Mouse (Mus musculus) embryonic facial prominence, embryonic 14.5 days (tissue): Measurements from ENCODE around the gene Ube2m. TPM values are rescaled to one million over a fixed set of nuclear protein-coding genes. Genes with fewer than 3 reads are reported as not detected.

Experiments
- ATAC-seq: fragments of 200-750 bp; cut with Nextera tagmentation; 2 replicates; pipeline ENCODE4 v1.8.0; 2017; ENCODE audit warnings: low read depth, moderate number of reproducible peaks, moderate TSS enrichment
- DNase-seq: peaks from one replicate; pipeline ENCODE4 v3.0.0-alpha.2; 2015; ENCODE audit warnings: low spot score
- H3K27ac ChIP-seq: fragments of 300-500 bp; sonication (generic); replicated peaks from 2 replicates; pipeline ENCODE4 v1.5.1; 2014; ENCODE audit warnings: low read depth, mild to moderate bottlenecking, low read length, moderate library complexity
- H3K27me3 ChIP-seq: fragments of 300-500 bp; sonication (generic); replicated peaks from 2 replicates; pipeline ENCODE4 v1.6.1; 2014; ENCODE audit warnings: low read length; ENCODE audit not compliant: control insufficient read depth, insufficient read depth
- H3K36me3 ChIP-seq: fragments of 300-500 bp; sonication (generic); 2 replicates; pipeline ENCODE4 v1.6.1; 2014; ENCODE audit warnings: low read length, mixed read lengths; ENCODE audit not compliant: control insufficient read depth, insufficient read depth
- H3K4me1 ChIP-seq: fragments of 300-500 bp; sonication (generic); 2 replicates; pipeline ENCODE4 v1.6.1; 2014; ENCODE audit warnings: antibody characterized with exemption, low read length; ENCODE audit not compliant: control insufficient read depth, insufficient read depth
- H3K4me2 ChIP-seq: fragments of 300-500 bp; sonication (generic); 2 replicates; pipeline ENCODE4 v1.6.1; 2014; ENCODE audit warnings: low read depth, mild to moderate bottlenecking, low read length, moderate library complexity, mixed read lengths
- H3K4me3 ChIP-seq: fragments of 300-500 bp; sonication (generic); 2 replicates; pipeline ENCODE4 v1.5.1; 2014; ENCODE audit warnings: low read depth, mild to moderate bottlenecking, low read length
- H3K9ac ChIP-seq: fragments of 300-500 bp; sonication (generic); 2 replicates; pipeline ENCODE4 v1.6.1; 2014; ENCODE audit warnings: low read depth, mild to moderate bottlenecking, low read length, moderate library complexity, mixed read lengths
- H3K9me3 ChIP-seq: fragments of 300-500 bp; sonication (generic); 2 replicates; pipeline ENCODE4 v1.6.1; 2016; ENCODE audit warnings: low read length; ENCODE audit not compliant: control insufficient read depth
- WGBS: fragments of 180-500 bp; shearing (Covaris S2); extraction: QIAGEN DNeasy Blood & Tissue Kit; methylation state at CpG from one replicate; pipeline ENCODE4 v1.1.7; 2014; 5-methylcytosine and 5-hydroxymethylcytosine counted together
- polyA plus RNA-seq: library from polyadenylated mRNA; unstranded; fragments of >200 nt; fragmentation: Nextera tagmentation; extraction: Ambion mirVana; gene quantifications from 2 replicates; pipeline ENCODE4 v1.2.1, GENCODE M21; 2014

The Ube2m gene
- polyA plus RNA-seq, 1 experiment from 2014 or later = 147 TPM

- no peak overlapping the region for H3K4me3 ChIP-seq
- WGBS = 90% methylated on average over 13 of the region's 13 CpGs
- no peak for ATAC-seq
- H3K27me3 ChIP-seq = no peaks in the 10 kb centered on the region
- no peak overlapping the region for H3K9ac ChIP-seq
- DNase-seq = no peak
- H3K4me2 ChIP-seq = no peak overlapping the region
- H3K27ac ChIP-seq = no peak overlapping the region
- H3K9me3 ChIP-seq = no peaks in the 10 kb centered on the region
- H3K36me3 ChIP-seq = no peaks in the 10 kb centered on the region
- H3K4me1 ChIP-seq = peaks cover 4% of the 10 kb centered on the region; the same call in 1 of the 2 replicates
These were observed 14.9 kb upstream of the Ube2m start for GRCm38 (mm10) chr7:13053001-13053400.

GRCm38 (mm10) chr7:13046084-13046483, 8.0 kb upstream of the Ube2m start:
- H3K27ac ChIP-seq = no peak overlapping the region
- peaks cover 45% of the 10 kb centered on the region for H3K27me3 ChIP-seq
- no peaks in the 10 kb centered on the region for H3K9me3 ChIP-seq
- H3K36me3 ChIP-seq = no peaks in the 10 kb centered on the region
- ATAC-seq (no peak; the same call in 1 of the 2 replicates), DNase-seq (peak; percentile 82)
- H3K4me2 ChIP-seq = no peak overlapping the region
- H3K9ac ChIP-seq = no peak overlapping the region
- no peak overlapping the region for H3K4me3 ChIP-seq
- 10% methylated on average over 2 of the region's 2 CpGs for WGBS
- peaks cover 7% of the 10 kb centered on the region for H3K4me1 ChIP-seq

DNA sequence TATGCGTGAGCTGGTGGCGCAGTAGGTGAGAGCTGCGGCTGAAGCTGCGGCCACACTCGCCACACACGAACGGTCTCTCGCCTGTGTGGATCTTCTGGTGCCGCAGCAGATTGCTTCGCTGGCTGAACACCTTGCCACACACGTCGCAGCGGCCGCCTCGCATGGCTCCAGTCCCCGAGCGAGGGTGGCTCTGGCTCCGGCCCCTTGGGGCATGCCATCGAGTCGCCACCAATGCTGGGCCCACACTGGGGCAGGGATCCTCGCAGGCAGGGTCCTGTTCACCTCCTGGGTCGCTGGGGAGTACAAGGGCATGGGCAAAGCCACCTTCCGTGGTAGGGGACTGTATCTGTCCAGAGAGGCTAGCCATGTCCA, 6.2 kb upstream of the Ube2m start:
- no peak overlapping the region for H3K27ac ChIP-seq
- H3K9me3 ChIP-seq = no peaks in the 10 kb centered on the region
- peaks cover 46% of the 10 kb centered on the region for H3K27me3 ChIP-seq
- ATAC-seq = 0 out of 2 replicates have a peak, but pooled peaks have one; percentile 2
- WGBS = 2% methylated on average over 14 of the region's 23 CpGs
- H3K4me3 ChIP-seq = peak overlapping the region; percentile 43
- DNase-seq = no peak
- peak overlapping the region; percentile 65 for H3K9ac ChIP-seq
- H3K4me1 ChIP-seq = peaks cover 8% of the 10 kb centered on the region
- H3K36me3 ChIP-seq = no peaks in the 10 kb centered on the region
- peak overlapping the region; percentile 81 for H3K4me2 ChIP-seq

- Histone ChIP-seq H3K27me3 (peaks cover 46% of the 10 kb centered on the region), H3K9me3 (no peaks in the 10 kb centered on the region), H3K4me2 (peak overlapping the region; percentile 81), H3K4me3 (peak overlapping the region; percentile 43), H3K9ac (peak overlapping the region; percentile 65), H3K36me3 (no peaks in the 10 kb centered on the region), H3K27ac (no peak overlapping the region), H3K4me1 (peaks cover 14% of the 10 kb centered on the region)
- DNase-seq (no peak), ATAC-seq (peak; percentile 47)
- WGBS = 9% methylated on average over 57 of the region's 88 CpGs
These were observed 5.6 kb upstream of the Ube2m start for GRCm38 (mm10) chr7:13043445-13044253.

GRCm38 (mm10) chr7:13043120-13043444, 5.0 kb upstream of the Ube2m start:
- Histone ChIP-seq H3K27me3 (peaks cover 46% of the 10 kb centered on the region), H3K9me3 (no peaks in the 10 kb centered on the region), H3K4me1 (peaks cover 15% of the 10 kb centered on the region), H3K4me3 (peak overlapping the region; percentile 43), H3K27ac (no peak overlapping the region), H3K36me3 (no peaks in the 10 kb centered on the region), H3K9ac (no peak overlapping the region), H3K4me2 (peak overlapping the region; percentile 81)
- WGBS = 33% methylated on average over 16 of the region's 16 CpGs
- ATAC-seq (no peak), DNase-seq (no peak)

DNA sequence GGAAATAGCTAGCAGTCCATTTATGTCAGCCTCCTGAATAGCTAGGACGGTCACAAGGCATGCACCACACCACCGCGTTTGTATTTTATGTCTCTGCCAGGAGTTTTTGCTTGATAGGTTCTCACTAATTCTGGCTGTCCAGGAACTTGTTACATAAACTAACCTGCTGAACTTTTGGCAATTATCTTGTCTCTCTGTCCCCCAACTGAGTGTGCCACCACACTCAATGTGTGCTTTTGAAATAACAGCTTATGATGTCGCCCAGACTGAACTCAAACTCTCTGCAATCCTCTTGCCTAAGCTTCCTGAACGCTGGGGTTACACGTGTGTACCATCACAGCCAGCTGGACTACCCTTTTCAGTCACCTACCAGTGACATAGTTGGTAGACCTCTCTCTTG, 4.4 kb upstream of the Ube2m start:
- Histone ChIP-seq H3K4me1 (peaks cover 15% of the 10 kb centered on the region), H3K27me3 (peaks cover 46% of the 10 kb centered on the region), H3K9ac (no peak overlapping the region), H3K9me3 (no peaks in the 10 kb centered on the region), H3K4me2 (no peak overlapping the region), H3K27ac (no peak overlapping the region), H3K36me3 (no peaks in the 10 kb centered on the region), H3K4me3 (no peak overlapping the region)
- ATAC-seq (no peak), DNase-seq (no peak)
- WGBS = 79% methylated on average over 6 of the region's 6 CpGs

GRCm38 (mm10) chr7:13041256-13041655, 3.2 kb upstream of the Ube2m start:
- ATAC-seq (no peak), DNase-seq (no peak)
- 89% methylated on average over 1 of the region's 1 CpGs for WGBS
- H3K4me3 ChIP-seq = no peak overlapping the region
- H3K4me2 ChIP-seq = no peak overlapping the region
- H3K9me3 ChIP-seq = no peaks in the 10 kb centered on the region
- H3K9ac ChIP-seq = no peak overlapping the region
- H3K4me1 ChIP-seq = peaks cover 23% of the 10 kb centered on the region
- peaks cover 46% of the 10 kb centered on the region for H3K27me3 ChIP-seq
- peaks cover 3% of the 10 kb centered on the region for H3K36me3 ChIP-seq
- H3K27ac ChIP-seq = no peak overlapping the region

- peaks cover 29% of the 10 kb centered on the region for H3K27me3 ChIP-seq
- ATAC-seq = no peak
- H3K27ac ChIP-seq = no peak overlapping the region
- peak overlapping the region; percentile 98 for H3K9ac ChIP-seq
- peak overlapping the region; percentile 90 for H3K4me2 ChIP-seq
- H3K4me1 ChIP-seq = peaks cover 23% of the 10 kb centered on the region
- no peak overlapping the region; the same call in 1 of the 2 replicates for H3K4me3 ChIP-seq
- 83% methylated on average over 1 of the region's 1 CpGs for WGBS
- H3K9me3 ChIP-seq = no peaks in the 10 kb centered on the region
- peaks cover 17% of the 10 kb centered on the region for H3K36me3 ChIP-seq
- DNase-seq = no peak
These were observed 1.1 kb upstream of the Ube2m start for GRCm38 (mm10) chr7:13039181-13039580.

DNA sequence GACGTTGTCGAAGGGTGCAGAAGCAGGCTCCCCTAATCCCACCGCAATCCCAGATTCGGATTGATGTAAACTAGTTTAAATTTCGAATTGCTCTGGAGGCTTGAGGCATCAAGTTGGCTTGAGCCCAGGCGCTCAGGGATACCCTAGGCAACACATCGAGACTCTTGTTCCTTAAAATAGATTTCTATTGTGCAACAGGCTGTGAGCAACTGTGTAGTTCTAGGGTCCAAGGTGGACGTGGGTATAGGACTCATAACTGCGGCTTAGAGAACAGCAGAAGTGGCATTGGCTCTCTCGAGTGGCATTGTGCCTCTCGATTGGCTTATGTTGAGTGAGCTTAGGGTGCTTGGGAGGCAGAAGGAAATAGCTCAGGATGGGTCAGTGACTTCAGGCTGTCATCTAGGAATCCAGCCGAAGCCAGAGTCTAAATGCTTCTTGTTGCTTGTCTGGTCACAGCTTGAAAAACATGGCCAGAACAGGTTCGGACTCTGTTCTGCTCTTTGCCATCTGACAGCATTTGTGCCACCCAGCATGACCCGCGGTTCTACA, 620 bp upstream of the Ube2m start:
- peak overlapping the region; percentile 98 for H3K9ac ChIP-seq
- H3K9me3 ChIP-seq = no peaks in the 10 kb centered on the region
- peaks cover 23% of the 10 kb centered on the region for H3K4me1 ChIP-seq
- H3K4me3 ChIP-seq = peak overlapping the region; percentile 69
- ATAC-seq (no peak), DNase-seq (peak; percentile 47)
- H3K36me3 ChIP-seq = peaks cover 17% of the 10 kb centered on the region
- peak overlapping the region; percentile 99 for H3K27ac ChIP-seq
- peak overlapping the region; percentile 90 for H3K4me2 ChIP-seq
- peaks cover 24% of the 10 kb centered on the region for H3K27me3 ChIP-seq
- WGBS = 23% methylated on average over 15 of the region's 15 CpGs
